Mouse (Mus musculus) intestine, postnatal 0 days (tissue): ENCODE data around the gene Btnl10. TPM values are rescaled to one million over a fixed set of nuclear protein-coding genes. Genes with fewer than 3 reads are reported as not detected.

Experiments
- ATAC-seq: fragments of 200-750 bp; cut with Nextera tagmentation; 2 replicates; pipeline ENCODE4 v1.8.0; 2017; ENCODE audit warnings: mild to moderate bottlenecking, moderate TSS enrichment, moderate library complexity
- H3K27ac ChIP-seq: fragments of 300-500 bp; sonication (generic); 2 replicates; pipeline ENCODE4 v1.5.1; 2014; ENCODE audit warnings: mild to moderate bottlenecking, low read depth, low read length, moderate library complexity
- H3K27me3 ChIP-seq: fragments of 300-500 bp; sonication (generic); replicated peaks from 2 replicates; pipeline ENCODE4 v1.6.1; 2014; ENCODE audit warnings: low read length, mixed read lengths; ENCODE audit not compliant: control insufficient read depth, insufficient read depth
- H3K36me3 ChIP-seq: fragments of 300-500 bp; sonication (generic); 2 replicates; pipeline ENCODE4 v1.6.1; 2014; ENCODE audit warnings: mild to moderate bottlenecking, moderate library complexity; ENCODE audit not compliant: control insufficient read depth, insufficient read depth
- H3K4me1 ChIP-seq: fragments of 300-500 bp; sonication (generic); replicated peaks from 2 replicates; pipeline ENCODE4 v1.6.1; 2014; ENCODE audit warnings: antibody characterized with exemption, low read length, mixed read lengths; ENCODE audit not compliant: control insufficient read depth, insufficient read depth
- H3K4me2 ChIP-seq: fragments of 300-500 bp; sonication (generic); replicated peaks from 2 replicates; pipeline ENCODE4 v1.6.1; 2014; ENCODE audit warnings: low read depth, mild to moderate bottlenecking, moderate library complexity
- H3K4me3 ChIP-seq: fragments of 300-500 bp; sonication (generic); 2 replicates; pipeline ENCODE4 v1.5.1; 2014; ENCODE audit warnings: low read depth, low read length
- H3K9ac ChIP-seq: fragments of 300-500 bp; sonication (generic); 2 replicates; pipeline ENCODE4 v1.6.1; 2014; ENCODE audit warnings: mild to moderate bottlenecking, low read depth, low read length
- H3K9me3 ChIP-seq: fragments of 300-500 bp; sonication (generic); 2 replicates; pipeline ENCODE4 v1.6.1; 2016; ENCODE audit warnings: mixed run types; ENCODE audit not compliant: control insufficient read depth
- CTCF ChIP-seq: sonication (generic); IDR thresholded peaks from 2 replicates; pipeline ENCODE4 v1.5.1; 2016; ENCODE audit warnings: low read depth, mild to moderate bottlenecking, control low read depth, antibody characterized with exemption, moderate library complexity
- WGBS: fragments of 180-500 bp; shearing (Covaris S2); extraction: QIAGEN DNeasy Blood & Tissue Kit; methylation state at CpG from one replicate; pipeline ENCODE4 v1.1.7; 2014; 5-methylcytosine and 5-hydroxymethylcytosine counted together
- polyA plus RNA-seq: library from polyadenylated mRNA; unstranded; fragments of >200 nt; fragmentation: Nextera tagmentation; extraction: Ambion mirVana; gene quantifications from 2 replicates; pipeline ENCODE4 v1.2.1, GENCODE M21; 2015

Btnl10 gene
- polyA plus RNA-seq, 1 experiment from 2014 or later = not detected

GRCm38 (mm10) chr11:58959186-58959825 lies 41.6 kb downstream of the Btnl10 start:
- Histone ChIP-seq H3K27me3 (peaks cover 8% of the 10 kb centered on the region), H3K4me2 (peak overlapping the region; percentile 76), H3K4me3 (peak overlapping the region; percentile 43), H3K4me1 (peaks cover 8% of the 10 kb centered on the region; the same call in 1 of the 2 replicates), H3K9ac (no peak overlapping the region), H3K36me3 (peaks cover 8% of the 10 kb centered on the region; the same call in 1 of the 2 replicates), H3K27ac (no peak overlapping the region), H3K9me3 (no peaks in the 10 kb centered on the region)
- no peak for TF ChIP-seq CTCF
- WGBS = 35% methylated on average over 15 of the region's 15 CpGs
- no peak for ATAC-seq

- no peak overlapping the region for H3K27ac ChIP-seq
- peaks cover 8% of the 10 kb centered on the region; the same call in 1 of the 2 replicates for H3K4me1 ChIP-seq
- 2% methylated on average over 40 of the region's 40 CpGs for WGBS
- peak overlapping the region; percentile 76 for H3K4me2 ChIP-seq
- H3K9ac ChIP-seq = no peak overlapping the region
- peak; percentile 60 for TF ChIP-seq CTCF
- no peaks in the 10 kb centered on the region for H3K9me3 ChIP-seq
- ATAC-seq = peak; percentile 73
- H3K36me3 ChIP-seq = peaks cover 8% of the 10 kb centered on the region; the same call in 1 of the 2 replicates
- H3K27me3 ChIP-seq = peaks cover 8% of the 10 kb centered on the region
- peak overlapping the region; percentile 43 for H3K4me3 ChIP-seq
Measured at GRCm38 (mm10) chr11:58959921-58960465, 42.3 kb downstream of the Btnl10 start.

DNA sequence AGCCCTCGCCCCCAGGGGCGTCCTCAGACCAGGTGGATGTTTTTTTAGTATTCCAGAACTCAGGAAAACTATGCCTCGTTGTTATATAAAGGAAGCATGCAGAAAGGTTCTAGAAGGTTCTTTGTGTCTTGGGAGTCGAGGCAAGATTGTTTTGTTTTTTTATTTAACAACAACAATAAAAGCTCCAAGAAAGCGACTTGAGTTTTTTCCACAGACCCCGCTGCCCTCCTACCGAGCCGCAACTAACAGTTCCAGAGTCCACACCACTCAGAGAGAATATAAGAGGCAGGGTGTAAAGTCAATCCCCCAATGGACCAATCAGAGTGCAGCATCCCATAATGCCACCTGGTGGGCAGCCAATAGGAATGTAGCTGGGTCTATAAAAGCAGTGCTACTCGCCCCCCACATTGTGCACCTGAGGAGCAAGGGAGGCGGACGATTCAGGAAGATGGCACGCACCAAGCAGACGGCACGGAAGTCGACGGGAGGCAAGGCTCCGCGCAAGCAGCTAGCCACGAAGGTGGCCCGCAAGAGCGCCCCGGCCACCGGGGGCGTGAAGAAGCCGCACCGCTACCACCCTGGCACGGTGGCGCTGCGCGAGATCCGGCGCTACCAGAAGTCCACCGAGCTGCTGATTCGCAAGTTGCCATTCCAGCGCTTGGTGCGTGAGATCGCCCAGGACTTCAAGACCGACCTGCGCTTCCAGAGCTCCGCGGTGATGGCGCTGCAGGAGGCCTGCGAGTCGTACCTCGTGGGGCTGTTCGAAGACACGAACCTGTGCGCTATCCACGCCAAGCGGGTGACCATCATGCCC lies 43.9 kb downstream of the Btnl10 start:
- WGBS = 60% methylated on average over 50 of the region's 50 CpGs
- Histone ChIP-seq H3K27ac (no peak overlapping the region), H3K36me3 (peaks cover 8% of the 10 kb centered on the region; the same call in 1 of the 2 replicates), H3K9me3 (no peaks in the 10 kb centered on the region), H3K9ac (no peak overlapping the region), H3K4me2 (no peak overlapping the region), H3K4me3 (no peak overlapping the region), H3K27me3 (peaks cover 8% of the 10 kb centered on the region), H3K4me1 (peaks cover 2% of the 10 kb centered on the region; the same call in 1 of the 2 replicates)
- 0 out of 2 replicates have a peak, but pooled peaks have one; percentile 9 for TF ChIP-seq CTCF
- no peak for ATAC-seq

GRCm38 (mm10) chr11:58963543-58963942 lies 45.8 kb downstream of the Btnl10 start:
- H3K4me3 ChIP-seq = no peak overlapping the region
- no peaks in the 10 kb centered on the region for H3K36me3 ChIP-seq
- no peak overlapping the region for H3K9ac ChIP-seq
- 28% methylated on average over 17 of the region's 17 CpGs for WGBS
- H3K27ac ChIP-seq = no peak overlapping the region
- no peak; the same call in 1 of the 2 replicates for ATAC-seq
- no peak overlapping the region for H3K4me2 ChIP-seq
- H3K9me3 ChIP-seq = no peaks in the 10 kb centered on the region
- TF ChIP-seq CTCF = no peak
- H3K27me3 ChIP-seq = peaks cover 8% of the 10 kb centered on the region
- H3K4me1 ChIP-seq = no peaks in the 10 kb centered on the region

GRCm38 (mm10) chr11:58964216-58964615 lies 46.5 kb downstream of the Btnl10 start:
- H3K4me3 ChIP-seq = no peak overlapping the region
- no peak for ATAC-seq
- no peak overlapping the region for H3K27ac ChIP-seq
- H3K36me3 ChIP-seq = no peaks in the 10 kb centered on the region
- no peak overlapping the region for H3K9ac ChIP-seq
- TF ChIP-seq CTCF = no peak
- H3K9me3 ChIP-seq = no peaks in the 10 kb centered on the region
- WGBS = 90% methylated on average over 7 of the region's 7 CpGs
- no peak overlapping the region for H3K4me2 ChIP-seq
- 0 out of 2 replicates have a peak, but pooled peaks cover 2% of the 10 kb centered on the region for H3K4me1 ChIP-seq
- H3K27me3 ChIP-seq = peaks cover 8% of the 10 kb centered on the region
